Mouse (Mus musculus) gastrocnemius, postnatal 14 days (tissue): ENCODE measurements around the gene Gpr4. TPM values are rescaled to one million over a fixed set of nuclear protein-coding genes. Genes with fewer than 3 reads are reported as not detected.

Experiments
- DNase-seq: peaks from one replicate; pipeline ENCODE4 v3.0.0; 2021; ENCODE audit warnings: mixed read lengths
- intact Hi-C: fragments of 180-260 bp; cut with DNase I; formaldehyde crosslinking; loops from one replicate; pipeline ENCODE4 v1.15.1; 2025; ENCODE audit warnings: low total_unique reads
- long read RNA-seq, 2 experiments: library from polyadenylated mRNA; stranded (forward); transcript quantifications; one replicate each; pipeline ENCODE4 v2.0.0; 2021
- total RNA-seq, 2 experiments: library from RNA; stranded (reverse); gene quantifications; 2 replicates each; pipeline ENCODE4 v1.2.3; 2021

The Gpr4 gene
- 1 to 10 TPM; 2.9 to 4.3 TPM for total RNA-seq
- long read RNA-seq, experiment 1, transcript Gpr4-201 (2 exons, 2,882 nt), result major isoform, 6 of 10 reads
- long read RNA-seq, experiment 1, partial matches to known transcripts, result 0 of 10 reads
- long read RNA-seq, experiment 1, other reads (novel, unspliced or antisense), result 4 of 10 reads
- long read RNA-seq, experiment 2, transcript Gpr4-201 (2 exons, 2,882 nt), result major isoform, 12 of 13 reads
- long read RNA-seq, experiment 2, partial matches to known transcripts, result 0 of 13 reads
- long read RNA-seq, experiment 2, other reads (novel, unspliced or antisense), result 1 of 13 reads

DNA sequence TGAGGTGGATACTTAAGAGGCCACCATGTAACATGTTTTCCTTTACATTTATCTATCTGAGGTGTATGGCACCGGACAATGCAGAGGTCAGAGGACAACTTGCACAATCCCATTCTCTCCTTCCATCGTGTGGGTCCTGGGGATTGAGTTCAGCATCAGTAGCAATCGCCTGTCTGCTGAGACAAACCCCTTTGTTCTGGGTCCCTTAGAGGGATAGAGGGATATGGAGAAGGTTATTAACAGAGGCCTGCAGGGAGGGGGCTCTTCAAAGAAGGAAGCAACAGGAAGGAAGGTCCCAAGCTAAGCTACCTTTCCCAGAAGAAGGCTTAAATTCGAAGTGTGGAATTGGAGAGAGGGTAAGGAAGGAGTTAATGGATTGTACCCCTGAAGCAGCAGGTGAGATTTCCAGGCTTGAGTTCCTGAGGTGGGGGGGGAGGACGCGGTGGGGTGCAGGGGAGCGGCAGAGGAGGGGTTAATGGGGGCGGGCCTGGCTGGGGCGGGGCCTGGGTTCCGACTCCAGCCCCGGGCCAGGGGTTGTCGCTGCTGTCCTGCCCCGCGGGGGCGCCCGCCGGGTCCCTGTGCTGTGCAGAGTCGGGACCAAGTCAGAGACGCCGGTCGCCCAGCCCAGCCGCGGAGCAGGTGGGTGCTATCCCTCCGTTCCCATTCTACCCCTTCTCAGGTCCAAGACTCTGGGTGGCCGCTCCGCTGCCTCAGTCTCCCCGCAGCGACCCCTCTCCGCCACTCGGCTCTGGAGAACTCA, at the start of gene Gpr4:
TSS of gene Gpr4 (plus strand) at position 543 of the 760 bp plus-strand sequence.
- DNase-seq, result peak; percentile 46
- intact Hi-C loops, result loop anchor here (5.0 kb wide), 1 partner anchor 35 kb away; the partner anchor contains the start of gene Eml2

DNA sequence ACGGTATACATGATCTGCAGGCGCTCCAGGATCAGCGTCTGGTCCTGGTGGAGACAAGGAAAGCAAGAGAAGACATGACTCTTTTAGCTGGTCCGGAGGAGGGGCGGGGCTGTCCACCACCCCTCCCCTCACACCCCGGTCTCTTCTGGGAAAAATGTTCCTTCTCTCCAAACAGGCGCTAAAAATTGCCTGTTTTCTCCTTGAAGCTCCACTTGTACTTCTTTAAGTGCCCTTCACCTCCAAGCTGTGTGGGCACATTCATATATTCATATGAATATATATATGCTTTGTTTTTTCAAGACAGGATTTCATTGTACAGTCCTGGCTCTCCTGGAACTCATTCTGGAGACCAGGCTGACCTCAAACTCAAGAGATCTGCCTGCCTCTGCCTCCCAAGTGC, 49.4 kb upstream of the Gpr4 start:
- intact Hi-C loops, result no loop called here
- no peak for DNase-seq

GRCm38 (mm10) chr7:19163752-19164151, 48.6 kb upstream of the Gpr4 start:
- DNase-seq, result no peak
- intact Hi-C loops, result no loop called here

GRCm38 (mm10) chr7:19164189-19164588, 48.1 kb upstream of the Gpr4 start:
- no peak for DNase-seq
- intact Hi-C loops, result no loop called here

GRCm38 (mm10) chr7:19164978-19165377, 47.4 kb upstream of the Gpr4 start:
- DNase-seq, result no peak
- intact Hi-C loops, result no loop called here

GRCm38 (mm10) chr7:19165656-19166423, 46.5 kb upstream of the Gpr4 start, which contains the start of gene Gipr:
Gipr (minus strand) TSS chr7:19166127.
- DNase-seq, result no peak
- intact Hi-C loops, result no loop called here

- DNase-seq, result no peak
- intact Hi-C loops, result no loop called here
Observed at GRCm38 (mm10) chr7:19166990-19167389, 45.3 kb upstream of the Gpr4 start.

DNA sequence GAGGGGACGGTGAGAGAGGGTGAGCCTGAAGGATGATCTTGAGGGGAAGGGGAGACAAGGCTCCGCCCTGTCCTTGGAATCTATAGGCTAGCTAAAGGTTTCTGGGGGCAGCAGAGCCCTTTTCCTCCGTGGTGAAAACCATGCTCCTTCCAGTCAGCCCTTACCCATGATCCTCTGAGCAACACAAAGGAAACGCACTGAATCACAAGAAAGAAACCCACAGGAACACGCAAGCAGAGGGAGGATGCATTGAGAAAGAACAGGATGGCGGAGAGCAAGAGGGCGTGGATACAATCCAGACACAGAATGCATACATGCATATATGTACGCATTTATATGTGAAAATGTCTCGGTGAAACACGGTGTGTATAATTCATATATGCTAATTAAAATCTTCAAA, 42.8 kb upstream of the Gpr4 start:
- DNase-seq, result no peak
- intact Hi-C loops, result no loop called here

DNA sequence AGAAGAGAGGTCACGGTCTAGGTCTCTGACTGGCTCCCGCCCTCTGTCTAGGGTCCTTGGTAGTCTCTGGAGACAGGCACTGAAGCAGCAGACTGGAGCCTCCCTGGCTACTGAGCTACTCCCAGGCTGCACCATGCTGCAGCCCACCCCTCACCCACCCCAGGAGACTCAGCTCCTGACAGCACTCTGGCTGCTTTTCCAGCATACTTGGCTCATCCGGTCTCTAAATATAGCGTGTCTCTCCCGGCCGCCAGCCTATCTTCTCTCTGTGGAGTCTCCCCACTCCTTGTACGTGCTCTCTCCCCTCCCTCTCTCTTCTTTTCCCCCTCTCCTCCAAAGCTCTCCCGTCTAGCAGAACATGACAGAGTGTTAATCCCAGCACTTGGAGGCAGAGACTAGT, 42.2 kb upstream of the Gpr4 start:
- no peak for DNase-seq
- intact Hi-C loops, result no loop called here

GRCm38 (mm10) chr7:19171831-19172230, 40.5 kb upstream of the Gpr4 start:
- DNase-seq, result no peak
- intact Hi-C loops, result no loop called here

DNA sequence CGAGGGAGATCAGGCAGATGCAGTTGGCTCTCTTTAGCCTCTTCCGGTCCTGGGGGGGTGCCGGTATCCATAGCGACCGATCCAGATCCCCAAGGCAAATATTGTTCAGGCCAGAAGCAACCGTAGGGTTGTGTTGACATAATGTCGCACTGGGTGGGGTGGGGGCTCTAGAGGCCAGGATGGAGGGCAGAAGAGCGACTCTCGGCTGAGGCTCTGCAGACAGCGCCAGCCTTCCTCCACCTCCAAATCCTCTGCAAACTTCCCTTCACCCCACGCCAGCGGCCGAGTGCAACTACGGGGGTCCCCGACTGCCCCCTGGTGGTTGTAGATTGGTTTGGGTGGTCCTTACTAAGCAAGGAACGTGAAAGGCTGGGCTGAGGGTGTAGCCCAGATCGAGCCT, 39.5 kb upstream of the Gpr4 start:
- DNase-seq, result peak; percentile 88
- intact Hi-C loops, result no loop called here

DNA sequence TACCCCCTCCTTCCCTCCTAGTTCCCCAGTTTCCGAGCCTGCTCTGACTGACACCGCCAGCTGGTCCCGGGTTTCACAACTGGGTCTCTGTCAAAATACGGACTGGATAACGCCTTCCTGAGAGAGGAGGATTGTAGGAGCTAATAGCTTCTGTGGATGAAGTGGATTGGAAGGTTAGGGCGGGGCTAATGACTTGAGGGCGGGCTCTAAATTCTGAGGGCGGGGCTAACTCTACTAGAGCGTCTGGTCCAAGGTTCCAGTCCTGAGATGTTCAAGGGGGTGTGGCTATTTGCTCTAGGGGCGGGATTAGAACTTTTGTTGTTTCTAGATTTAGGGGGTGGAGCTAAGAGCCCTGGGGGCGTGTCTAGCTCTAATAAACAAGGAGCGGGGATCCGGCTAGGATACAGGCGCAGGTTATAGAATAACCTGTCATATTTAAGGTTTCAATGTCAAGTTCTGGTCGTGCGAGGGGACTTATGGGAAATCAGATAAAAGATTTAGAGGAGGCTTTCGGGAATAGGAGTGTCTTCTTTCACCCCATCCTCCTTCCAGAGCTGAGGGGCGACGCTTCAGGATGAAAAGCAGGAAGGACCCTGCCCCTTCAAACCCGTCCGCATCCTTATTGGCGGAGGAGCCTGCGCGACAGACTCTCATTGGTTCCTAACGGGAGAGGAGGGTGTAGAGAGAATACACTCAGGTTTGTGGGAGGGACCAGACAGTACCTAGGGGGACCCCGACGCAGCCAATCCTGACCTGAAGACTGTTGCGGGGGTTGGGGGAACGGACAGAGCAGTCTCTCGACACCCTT, 36.4 kb upstream of the Gpr4 start, which contains the start of gene Eml2:
TSS of gene Eml2 (plus strand) at position 714 of the 808 bp plus-strand sequence.
- intact Hi-C loops, result loop anchor here (5.0 kb wide), 1 partner anchor 36 kb away; the partner anchor contains the start of gene Gpr4
- peak; percentile 59 for DNase-seq

DNA sequence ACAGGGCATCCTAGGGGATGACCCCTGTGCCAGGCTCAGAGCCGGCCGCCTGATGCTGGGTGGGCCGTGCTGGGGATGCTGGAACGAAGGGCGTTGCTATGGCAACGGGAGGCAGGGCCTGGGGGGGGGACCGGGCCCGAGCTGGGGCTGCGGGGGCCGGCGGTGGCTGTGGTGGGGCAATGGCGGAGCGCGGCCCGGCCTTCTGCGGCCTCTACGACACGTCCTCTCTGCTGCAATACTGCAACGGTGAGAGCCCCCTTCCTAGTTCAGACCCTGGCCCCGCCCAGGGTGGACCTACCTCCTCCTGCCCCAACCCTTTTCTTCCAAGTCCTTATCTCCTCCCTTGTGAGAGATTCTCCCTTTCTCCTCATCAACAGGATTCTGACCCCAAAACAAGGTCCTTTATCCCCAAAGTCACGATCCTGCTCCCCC, 35.8 kb upstream of the Gpr4 start:
- intact Hi-C loops, result loop anchor here (5.0 kb wide), 1 partner anchor 36 kb away; the partner anchor contains the start of gene Gpr4
- no peak for DNase-seq

- intact Hi-C loops, result loop anchor here (5.0 kb wide), 1 partner anchor 35 kb away; the partner anchor contains the start of gene Gpr4
- no peak for DNase-seq
Observed at GRCm38 (mm10) chr7:19177216-19177615, 35.1 kb upstream of the Gpr4 start.

DNA sequence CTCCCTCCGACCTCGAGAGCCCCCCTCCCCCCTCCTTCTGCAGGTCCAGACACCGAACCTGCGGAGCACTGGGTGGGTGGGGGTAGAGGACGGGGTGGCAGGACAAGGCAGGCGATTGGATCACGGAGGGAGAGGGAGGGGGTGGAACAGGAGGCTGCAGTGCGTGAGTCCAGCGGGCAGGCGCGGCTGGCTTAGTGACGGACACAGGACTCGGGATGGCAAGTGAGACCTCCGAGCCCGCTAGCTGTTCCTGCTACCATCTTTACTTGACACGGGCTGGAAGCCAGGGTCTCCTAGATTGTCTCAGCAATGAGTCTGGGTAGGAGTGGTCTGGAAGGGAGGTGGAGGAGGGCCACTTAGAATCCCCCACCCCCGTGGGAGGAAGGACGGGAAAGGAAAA, 34.3 kb upstream of the Gpr4 start:
- intact Hi-C loops, result loop anchor here (5.0 kb wide), 1 partner anchor 34 kb away; the partner anchor contains the start of gene Gpr4

DNA sequence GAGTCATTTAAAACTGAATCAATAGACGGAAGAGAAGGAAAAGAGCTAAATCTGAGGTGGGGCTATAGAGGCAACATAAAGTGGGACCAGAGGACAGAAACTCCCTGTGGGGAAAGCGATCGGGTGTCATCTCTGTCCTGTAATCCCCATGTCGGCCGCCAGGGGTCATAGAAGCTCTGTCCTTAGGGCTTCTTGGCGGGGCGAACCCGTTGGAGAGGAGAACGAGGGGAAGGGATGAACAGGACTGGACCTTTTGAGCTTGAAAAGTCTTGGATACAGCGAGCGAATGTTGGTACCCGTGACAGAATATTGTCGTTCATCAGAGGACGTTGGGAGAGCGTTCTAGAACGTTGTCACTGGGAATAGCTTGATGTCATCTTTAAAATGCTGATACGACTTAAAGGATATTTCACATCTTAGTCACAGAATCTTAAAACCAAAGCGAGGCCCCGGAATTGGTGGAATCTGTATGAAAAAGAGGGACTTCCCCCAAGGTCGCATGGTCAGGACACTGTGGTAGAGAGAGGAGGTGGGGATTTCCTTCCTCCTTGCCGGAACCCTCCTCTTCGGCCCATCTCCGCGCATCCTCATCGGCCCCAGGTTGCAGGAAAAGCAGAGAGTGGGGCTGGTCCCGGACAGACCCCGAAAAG, 33.8 kb upstream of the Gpr4 start:
- intact Hi-C loops, result loop anchor here (5.0 kb wide), 1 partner anchor 34 kb away; the partner anchor contains the start of gene Gpr4
- peak; percentile 69 for DNase-seq

More for the DNA sequence above, 34.3 kb upstream of the Gpr4 start:
- DNase-seq, result no peak

DNA sequence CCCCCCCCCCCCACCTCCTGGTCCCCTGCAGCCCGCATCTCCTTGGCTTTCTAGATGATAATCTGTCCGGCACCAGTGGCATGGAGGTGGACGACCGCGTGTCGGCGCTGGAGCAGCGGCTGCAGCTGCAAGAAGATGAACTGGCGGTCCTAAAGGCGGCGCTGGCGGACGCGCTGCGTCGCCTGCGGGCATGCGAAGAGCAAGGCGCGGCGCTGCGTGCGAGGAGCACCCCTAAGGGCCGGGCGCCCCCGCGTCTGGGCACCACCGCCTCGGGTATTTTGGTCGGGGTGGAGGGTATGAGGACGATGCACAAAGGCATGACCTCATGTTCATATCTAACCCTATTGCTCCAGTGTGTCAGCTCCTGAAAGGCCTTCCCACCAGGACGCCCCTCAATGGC, 33.2 kb upstream of the Gpr4 start:
- DNase-seq, result peak; percentile 75
- intact Hi-C loops, result loop anchor here (5.0 kb wide), 1 partner anchor 33 kb away; the partner anchor contains the start of gene Gpr4

- intact Hi-C loops, result loop anchor here (5.0 kb wide), 1 partner anchor 32 kb away; the partner anchor contains the start of gene Gpr4
- DNase-seq, result no peak
Observed at GRCm38 (mm10) chr7:19179936-19180335, 32.4 kb upstream of the Gpr4 start.
